Mouse (Mus musculus) mouse trophoblast stem cell (cell line): ENCODE measurements around the gene Nck2.

Source experiments
- in situ Hi-C, 2 experiments: fragments of 300-500 bp; cut with MseI, MboI; formaldehyde crosslinking; loops; 2 replicates in 1 of 2; 3 replicates in 1 of 2; pipeline ENCODE4 v1.15.1; 2025

Nck2 gene

GRCm38 (mm10) chr1:43429924-43430876 lies 14.2 kb upstream of the Nck2 start:
- in situ Hi-C loops, result loop anchor here in 1 of 2 experiments (25.0 kb wide), 1 partner anchor 293 kb away; no protein-coding TSS in a partner anchor

GRCm38 (mm10) chr1:43433853-43434252 lies 10.5 kb upstream of the Nck2 start:
- in situ Hi-C loops, result loop anchor here in 1 of 2 experiments (25.0 kb wide), 1 partner anchor 297 kb away; no protein-coding TSS in a partner anchor

GRCm38 (mm10) chr1:43436554-43436953 lies 7.8 kb upstream of the Nck2 start:
- in situ Hi-C loops, result loop anchor here in 1 of 2 experiments (25.0 kb wide), 1 partner anchor 299 kb away; no protein-coding TSS in a partner anchor

GRCm38 (mm10) chr1:43439261-43439660 lies 5.1 kb upstream of the Nck2 start:
- in situ Hi-C loops, result loop anchor here in 1 of 2 experiments (25.0 kb wide), 1 partner anchor 302 kb away; no protein-coding TSS in a partner anchor

GRCm38 (mm10) chr1:43442568-43442967 lies 1.8 kb upstream of the Nck2 start:
- in situ Hi-C loops, result loop anchor here in 1 of 2 experiments (25.0 kb wide), 1 partner anchor 305 kb away; no protein-coding TSS in a partner anchor

- in situ Hi-C loops, result loop anchor here in 1 of 2 experiments (25.0 kb wide), 1 partner anchor 308 kb away; no protein-coding TSS in a partner anchor
These were observed 1.1 kb downstream of the Nck2 start for GRCm38 (mm10) chr1:43445170-43446088.

GRCm38 (mm10) chr1:43446089-43446533 lies 1.7 kb downstream of the Nck2 start:
- in situ Hi-C loops, result loop anchor here in 1 of 2 experiments (25.0 kb wide), 1 partner anchor 309 kb away; no protein-coding TSS in a partner anchor

- in situ Hi-C loops, result loop anchor here in 1 of 2 experiments (25.0 kb wide), 1 partner anchor 310 kb away; no protein-coding TSS in a partner anchor
These were observed 2.6 kb downstream of the Nck2 start for GRCm38 (mm10) chr1:43446731-43447601.

GRCm38 (mm10) chr1:43447602-43448287 lies 3.4 kb downstream of the Nck2 start:
- in situ Hi-C loops, result loop anchor here in 1 of 2 experiments (25.0 kb wide), 1 partner anchor 310 kb away; no protein-coding TSS in a partner anchor

GRCm38 (mm10) chr1:43450811-43451210 lies 6.4 kb downstream of the Nck2 start:
- in situ Hi-C loops, result no loop called here

GRCm38 (mm10) chr1:43453683-43454082 lies 9.3 kb downstream of the Nck2 start:
- in situ Hi-C loops, result no loop called here

GRCm38 (mm10) chr1:43454741-43455140 lies 10.4 kb downstream of the Nck2 start:
- in situ Hi-C loops, result no loop called here

- in situ Hi-C loops, result no loop called here
These were observed 10.8 kb downstream of the Nck2 start for GRCm38 (mm10) chr1:43455196-43455595.

- in situ Hi-C loops, result no loop called here
These were observed 12.8 kb downstream of the Nck2 start for GRCm38 (mm10) chr1:43457012-43457766.

GRCm38 (mm10) chr1:43460468-43460867 lies 16.1 kb downstream of the Nck2 start:
- in situ Hi-C loops, result no loop called here

GRCm38 (mm10) chr1:43462666-43463065 lies 18.3 kb downstream of the Nck2 start:
- in situ Hi-C loops, result no loop called here

GRCm38 (mm10) chr1:43463941-43464682 lies 19.7 kb downstream of the Nck2 start:
- in situ Hi-C loops, result no loop called here

GRCm38 (mm10) chr1:43464976-43465375 lies 20.6 kb downstream of the Nck2 start:
- in situ Hi-C loops, result no loop called here
